Mouse (Mus musculus) layer of hippocampus, adult 2 months (tissue): ENCODE measurements at regions not wholly inside any gene's neighbourhood (a gene's known extent, or its start where the extent isn't known, plus 50 kb on each side); places are given as distances from the start of the nearest gene placed in this dataset.

Experiments
- DNase-seq, 2 experiments: peaks; one replicate each; pipeline ENCODE4 v3.0.0; 2022; ENCODE audit warnings: low spot score in 2 of 2
- H3K27ac ChIP-seq: fragments of 200-600 bp; 2 replicates; pipeline ENCODE4 v1.8.1; 2022
- H3K4me3 ChIP-seq: fragments of 200-600 bp; 2 replicates; pipeline ENCODE4 v1.8.1; 2022; ENCODE audit warnings: mild to moderate bottlenecking
- CTCF ChIP-seq: fragments of 200-600 bp; conservative IDR thresholded peaks from 2 replicates; pipeline ENCODE4 v1.8.1; 2022; ENCODE audit warnings: antibody characterized with exemption, mild to moderate bottlenecking, moderate library complexity

DNA sequence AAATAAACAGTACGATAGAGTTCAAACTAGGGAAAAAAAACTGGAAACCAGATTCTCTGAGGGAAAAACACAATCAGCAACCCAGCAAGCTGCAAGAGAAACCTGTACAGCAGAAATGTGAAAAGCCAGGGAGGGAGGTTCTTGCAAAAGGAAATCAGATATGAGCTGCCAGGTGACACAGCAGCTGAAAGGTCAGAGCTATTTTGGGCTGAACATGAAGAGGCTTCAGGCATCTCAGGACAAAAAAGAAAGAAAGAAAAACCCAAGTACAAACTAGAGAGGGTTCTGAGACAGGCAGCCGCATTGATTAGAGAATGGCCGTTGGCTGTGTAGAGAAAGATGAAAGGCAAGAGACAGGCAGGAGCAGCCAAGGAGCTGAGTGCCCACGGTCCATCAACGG lies 434.5 kb downstream of the Nuf2 start:
- DNase-seq = no peak
- TF ChIP-seq CTCF = no peak
- H3K27ac ChIP-seq = no peak overlapping the region
- no peak overlapping the region for H3K4me3 ChIP-seq

DNA sequence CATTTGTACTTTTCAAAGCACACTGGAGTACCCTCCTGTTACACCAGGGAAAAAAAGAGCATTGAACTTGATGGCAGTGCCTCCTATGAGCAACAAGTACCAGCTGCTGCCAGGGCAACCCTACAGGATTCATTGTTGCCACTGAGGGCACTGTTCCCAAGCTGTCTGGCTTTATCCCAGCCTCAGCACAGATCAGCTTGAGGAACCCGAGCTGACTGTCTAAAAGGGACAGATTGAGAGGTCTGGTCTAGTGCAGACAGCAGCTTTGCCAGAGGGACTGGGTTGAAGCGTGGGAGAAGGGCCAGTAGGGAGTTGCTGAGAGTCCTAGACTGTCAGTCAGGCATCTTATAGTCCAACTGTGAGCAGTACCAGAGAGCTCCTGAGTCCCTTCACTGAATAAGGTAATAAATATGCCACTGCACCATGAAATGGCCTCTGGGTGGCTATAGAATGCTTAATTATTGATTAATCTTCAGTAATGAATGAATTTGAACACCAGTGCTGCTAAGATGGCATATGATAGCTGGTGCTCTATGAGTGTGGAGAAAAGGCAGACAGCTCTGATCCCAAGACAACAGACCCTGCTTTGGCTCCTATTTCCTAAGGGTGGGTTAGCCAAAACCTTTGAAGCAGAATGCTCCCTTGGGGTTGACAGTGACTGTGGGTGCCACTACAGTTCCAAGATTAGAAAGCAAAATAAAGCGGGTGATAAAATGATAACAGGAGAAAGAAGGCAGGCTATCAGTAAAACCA lies 437.5 kb downstream of the Nuf2 start:
- H3K4me3 ChIP-seq = no peak overlapping the region
- peak; percentile 49 for TF ChIP-seq CTCF
- H3K27ac ChIP-seq = no peak overlapping the region
- peak; percentile 27 to 28 for DNase-seq

DNA sequence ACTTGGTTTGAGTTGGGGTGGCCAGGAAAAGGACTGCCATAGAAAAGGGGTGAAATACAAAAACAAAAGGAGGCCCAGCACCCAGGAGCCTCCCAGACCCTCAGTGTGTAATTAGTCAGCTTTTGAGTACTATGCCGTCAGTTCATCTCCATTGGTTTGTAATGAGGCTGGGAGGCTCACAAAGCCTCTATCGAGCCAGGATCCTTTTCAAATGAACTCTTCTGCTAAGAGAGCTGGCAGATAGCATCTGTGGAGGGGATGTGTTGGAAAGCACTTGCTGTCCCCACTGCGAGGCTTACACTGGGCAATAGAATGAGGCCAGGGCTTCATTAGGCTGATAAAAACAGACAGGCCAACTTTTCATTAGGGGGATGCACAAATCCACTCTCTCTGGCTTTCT lies 445.2 kb downstream of the Nuf2 start:
- TF ChIP-seq CTCF = no peak
- DNase-seq = no peak
- Histone ChIP-seq H3K27ac (no peak overlapping the region), H3K4me3 (no peak overlapping the region)

DNA sequence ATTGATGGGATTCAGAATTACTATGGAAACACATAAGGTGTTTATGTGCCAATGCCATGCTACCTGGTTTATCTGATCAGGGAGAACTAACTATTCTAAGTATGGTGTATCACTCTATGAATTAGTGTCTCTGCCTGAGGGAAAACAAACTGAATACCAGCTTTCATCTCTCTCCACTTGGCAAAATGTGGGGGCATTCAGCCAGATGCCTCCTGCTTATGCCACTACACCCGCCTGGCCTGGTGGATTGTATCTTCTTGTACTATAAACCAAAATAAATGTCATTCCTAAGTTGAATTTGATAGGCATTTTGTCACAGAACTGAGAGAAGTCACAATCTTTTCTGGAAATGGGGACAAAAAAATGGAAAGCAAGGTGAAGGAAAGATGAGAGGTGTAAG lies 450.6 kb downstream of the Nuf2 start:
- no peak for TF ChIP-seq CTCF
- no peak overlapping the region for H3K27ac ChIP-seq
- H3K4me3 ChIP-seq = no peak overlapping the region
- DNase-seq = peak; percentile 19 to 37

DNA sequence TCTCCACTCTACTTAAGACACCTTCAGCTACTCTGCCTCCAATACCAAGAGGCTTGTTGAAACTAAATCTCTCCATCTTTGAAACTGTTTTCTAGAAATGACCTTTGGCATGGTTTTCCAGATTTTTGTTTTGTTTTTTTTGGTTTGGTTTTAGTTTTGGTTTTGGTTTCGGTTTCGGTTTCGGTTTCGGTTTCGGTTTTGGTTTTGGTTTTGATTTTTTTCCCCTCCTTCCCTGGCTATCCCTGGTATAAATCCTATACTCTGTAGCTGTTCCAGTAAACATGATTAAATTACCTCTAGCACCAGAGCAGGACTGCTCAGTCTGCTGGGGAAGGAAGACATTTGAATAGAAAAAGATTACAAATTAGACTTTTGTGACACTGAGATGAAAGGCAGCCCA lies 454.0 kb downstream of the Nuf2 start:
- Histone ChIP-seq H3K4me3 (no peak overlapping the region), H3K27ac (no peak overlapping the region)
- no peak for TF ChIP-seq CTCF
- no peak for DNase-seq

DNA sequence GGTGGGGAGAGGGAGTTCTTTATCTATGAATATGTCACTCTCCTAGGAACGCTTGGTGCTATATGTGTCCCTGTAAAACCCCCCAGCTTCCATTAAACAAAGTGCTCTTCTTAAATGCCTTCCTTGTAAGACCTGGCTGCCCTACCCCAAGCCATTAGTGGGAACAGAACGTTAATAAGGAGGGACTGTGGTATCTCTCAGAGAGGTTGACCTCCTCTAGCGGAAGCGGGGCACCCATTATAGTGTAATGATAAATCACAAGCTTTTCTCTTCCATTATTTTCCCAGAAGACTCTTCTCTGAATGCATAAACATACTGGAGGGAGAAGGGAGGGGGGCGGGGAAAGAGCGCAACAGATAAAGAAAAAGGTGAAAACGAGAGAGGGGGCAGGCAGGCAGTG lies 455.3 kb downstream of the Nuf2 start:
- no peak for DNase-seq
- Histone ChIP-seq H3K27ac (no peak overlapping the region), H3K4me3 (no peak overlapping the region)
- no peak for TF ChIP-seq CTCF

DNA sequence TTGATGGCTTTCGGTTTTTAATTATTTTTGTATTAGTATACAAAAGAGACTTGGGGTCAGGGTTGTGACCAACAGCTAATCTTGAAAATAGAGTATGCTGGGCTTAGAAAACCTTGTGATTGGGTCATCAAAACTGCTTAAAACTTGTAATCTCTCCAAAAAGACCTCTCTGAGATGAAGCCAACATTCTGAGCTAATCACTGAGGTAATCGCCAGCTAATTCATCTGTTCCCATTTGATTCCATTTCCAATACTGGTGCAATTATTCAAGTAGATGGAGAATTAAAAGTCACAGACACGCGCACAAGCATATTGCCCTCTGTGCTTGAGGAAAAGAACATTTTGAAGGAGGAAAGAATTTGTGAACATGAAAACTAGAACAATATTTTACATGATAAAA lies 459.9 kb downstream of the Nuf2 start:
- Histone ChIP-seq H3K27ac (no peak overlapping the region), H3K4me3 (no peak overlapping the region)
- no peak for DNase-seq
- no peak for TF ChIP-seq CTCF

DNA sequence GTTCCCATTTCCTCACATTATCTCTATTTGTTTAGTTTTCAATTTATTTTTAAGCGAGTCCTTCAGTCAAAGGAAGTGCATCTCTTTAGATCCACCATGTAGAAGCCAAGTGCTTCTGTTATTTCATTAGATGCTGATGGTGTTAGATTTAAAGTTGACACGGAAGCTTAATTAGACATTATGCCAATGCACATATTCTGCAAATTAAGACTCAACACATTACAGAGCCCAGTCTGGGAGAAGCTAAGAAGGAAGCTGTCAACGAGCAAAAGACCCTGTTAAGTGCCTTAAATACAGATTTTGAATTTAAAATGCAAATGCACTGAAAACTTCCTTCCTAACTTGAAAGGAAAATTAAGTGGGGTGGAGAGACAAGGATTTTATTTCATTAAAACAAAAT lies 461.6 kb downstream of the Nuf2 start:
- no peak overlapping the region for H3K4me3 ChIP-seq
- no peak for TF ChIP-seq CTCF
- no peak overlapping the region for H3K27ac ChIP-seq
- no peak for DNase-seq

DNA sequence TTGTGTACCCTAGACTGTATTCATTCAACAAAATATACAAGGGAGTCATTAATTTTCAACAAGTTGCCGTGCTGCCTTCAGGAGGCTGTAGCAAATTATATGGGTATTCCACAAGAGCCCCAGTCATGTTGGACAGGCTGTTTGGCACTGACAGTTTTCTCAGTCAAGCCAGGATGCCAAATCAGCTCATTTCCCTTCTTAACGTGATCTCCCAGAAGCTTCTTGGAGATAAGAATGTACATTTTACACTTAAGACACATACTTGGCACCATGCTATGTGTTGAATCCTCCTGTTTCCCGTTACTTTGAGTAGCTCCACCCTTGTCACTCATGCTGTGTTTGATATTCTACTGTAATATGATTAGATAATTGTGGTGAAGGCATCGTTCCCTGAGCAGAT lies 464.5 kb downstream of the Nuf2 start:
- no peak overlapping the region for H3K27ac ChIP-seq
- no peak for DNase-seq
- TF ChIP-seq CTCF = no peak
- no peak overlapping the region for H3K4me3 ChIP-seq

DNA sequence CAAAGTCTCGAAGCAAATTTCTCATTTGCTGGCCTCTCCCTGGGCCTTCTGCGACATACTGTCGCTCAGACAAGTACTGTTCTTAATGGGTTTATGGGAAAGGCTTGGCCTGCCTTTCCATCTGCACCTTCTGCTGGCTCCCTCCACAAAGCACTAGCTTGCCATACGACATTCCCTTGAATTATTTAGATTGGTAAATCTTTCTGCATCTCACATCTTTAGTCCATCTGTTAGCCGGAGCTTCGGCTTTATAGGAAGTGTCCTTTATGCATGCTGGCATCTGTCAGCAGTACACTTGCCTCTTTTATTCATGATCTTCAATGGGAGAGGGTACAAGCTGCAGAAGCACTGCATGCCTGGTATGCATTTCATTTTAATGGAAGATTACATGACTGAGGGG lies 470.6 kb downstream of the Nuf2 start:
- TF ChIP-seq CTCF = no peak
- Histone ChIP-seq H3K4me3 (no peak overlapping the region), H3K27ac (peak overlapping the region; percentile 72)
- peak; percentile 20 to 66 for DNase-seq

DNA sequence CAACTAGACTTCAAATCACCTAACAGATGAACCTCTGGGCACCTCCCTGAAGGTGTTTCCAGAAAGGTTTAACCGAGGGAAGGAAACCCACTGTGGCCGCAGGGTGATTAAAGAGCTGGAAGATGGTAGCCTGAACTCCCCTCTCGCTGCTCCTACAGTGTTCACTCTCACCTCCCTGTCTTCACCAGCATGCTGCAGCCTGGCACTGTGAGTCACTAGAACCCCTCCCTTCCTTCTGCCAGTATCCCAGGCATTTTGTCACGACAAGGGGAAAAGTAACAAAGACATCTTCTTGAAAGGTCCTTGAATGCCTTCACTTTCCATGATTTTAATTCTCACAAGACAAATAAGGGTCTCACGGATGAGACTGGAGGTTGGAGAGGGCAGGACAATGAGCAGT lies 471.1 kb downstream of the Nuf2 start:
- no peak overlapping the region for H3K4me3 ChIP-seq
- no peak for DNase-seq
- H3K27ac ChIP-seq = peak overlapping the region; percentile 72
- TF ChIP-seq CTCF = no peak

DNA sequence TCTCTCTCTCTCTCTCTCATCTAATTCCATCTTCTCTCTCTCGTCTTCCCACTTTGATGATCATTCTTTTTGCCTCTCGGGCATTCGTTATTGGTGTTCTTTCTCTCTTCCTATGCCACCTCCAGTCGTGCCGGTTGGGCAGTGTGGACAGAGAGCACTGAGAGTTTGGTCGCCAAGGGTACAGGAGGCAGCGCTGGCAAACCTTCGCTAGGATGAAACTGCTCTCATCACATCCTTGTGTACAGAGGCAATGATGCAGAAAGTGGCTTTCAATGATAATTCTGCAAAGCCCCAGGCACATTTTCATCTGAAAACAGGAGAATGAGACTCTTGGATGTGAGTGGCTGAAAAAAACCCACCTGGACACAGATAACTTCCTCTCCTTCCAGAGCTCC lies 479.4 kb downstream of the Nuf2 start:
- no peak for DNase-seq
- TF ChIP-seq CTCF = no peak
- Histone ChIP-seq H3K27ac (no peak overlapping the region), H3K4me3 (no peak overlapping the region)

DNA sequence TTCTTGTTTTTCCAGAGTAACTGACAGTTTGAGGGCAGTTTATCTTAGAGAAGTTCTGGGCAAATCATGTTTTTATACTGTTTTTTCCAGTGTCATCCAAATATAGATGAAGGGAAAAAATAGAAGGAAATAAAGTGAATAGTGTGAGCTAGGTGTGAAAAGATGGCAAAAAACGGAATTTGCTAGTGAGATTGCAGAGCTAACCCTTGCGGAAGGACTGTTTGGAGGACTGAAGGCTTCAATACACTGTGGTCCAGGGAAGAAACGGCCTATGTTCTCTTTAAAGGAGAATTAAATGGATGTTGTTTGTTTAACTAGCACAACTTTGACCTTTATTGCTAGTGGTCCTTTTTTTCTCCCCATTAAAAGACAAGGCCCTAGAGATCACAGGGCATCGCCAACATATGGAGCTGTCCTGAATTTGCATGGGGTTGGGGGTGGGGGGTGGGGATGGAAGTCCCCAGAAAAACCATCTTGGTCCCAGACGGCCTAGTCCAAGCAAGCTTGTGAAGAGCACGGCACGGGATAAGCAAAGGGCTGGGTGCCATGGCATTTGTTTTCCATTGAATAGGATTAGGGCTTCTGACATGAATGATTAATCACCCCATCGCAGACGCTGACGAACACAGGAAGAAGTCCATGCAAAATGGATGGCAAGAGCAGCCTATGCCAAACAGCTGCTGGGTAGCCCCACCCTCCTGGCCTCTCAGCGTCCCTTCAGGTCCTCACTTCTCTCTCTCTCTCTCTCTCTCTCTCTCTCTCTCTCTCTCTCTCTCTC lies 480.0 kb downstream of the Nuf2 start:
- Histone ChIP-seq H3K4me3 (no peak overlapping the region), H3K27ac (no peak overlapping the region)
- no peak for TF ChIP-seq CTCF
- no peak for DNase-seq

DNA sequence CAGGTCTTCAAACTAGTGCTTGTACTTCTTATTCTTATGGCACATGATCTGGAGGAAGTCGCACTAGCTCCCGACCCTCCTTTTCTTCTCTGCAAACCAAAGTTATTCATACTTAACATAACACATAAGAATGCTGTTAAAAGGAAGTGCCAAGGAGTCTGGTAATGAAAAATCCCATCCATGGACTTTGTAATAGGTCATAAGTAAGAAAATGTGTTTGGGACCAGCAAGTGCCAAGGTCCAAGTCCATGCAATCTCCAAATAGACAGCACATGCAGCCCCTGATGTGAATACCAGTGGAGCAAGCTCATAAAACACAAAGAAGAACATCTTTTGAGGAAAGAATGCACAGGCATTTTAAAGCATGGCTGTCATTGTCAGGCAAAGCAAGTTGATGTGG lies 481.4 kb downstream of the Nuf2 start:
- no peak for DNase-seq
- Histone ChIP-seq H3K4me3 (no peak overlapping the region), H3K27ac (no peak overlapping the region)
- TF ChIP-seq CTCF = no peak
